Mouse (Mus musculus) layer of hippocampus, postnatal 36 days (tissue): Measurements from ENCODE around the gene Tmc2. TPM values are rescaled to one million over a fixed set of nuclear protein-coding genes. Genes with fewer than 3 reads are reported as not detected.
A peak's percentile ranks its signal among the peaks of the same experiment; 100 is the strongest.

ENCODE experiments used
- DNase-seq, 2 experiments: peaks; one replicate each; pipeline ENCODE4 v3.0.0; 2022
- total RNA-seq, 2 experiments: library from RNA; stranded (reverse); gene quantifications; 2 replicates each; pipeline ENCODE4 v1.2.3; 2021

Gene Tmc2
- not detected for total RNA-seq

DNA sequence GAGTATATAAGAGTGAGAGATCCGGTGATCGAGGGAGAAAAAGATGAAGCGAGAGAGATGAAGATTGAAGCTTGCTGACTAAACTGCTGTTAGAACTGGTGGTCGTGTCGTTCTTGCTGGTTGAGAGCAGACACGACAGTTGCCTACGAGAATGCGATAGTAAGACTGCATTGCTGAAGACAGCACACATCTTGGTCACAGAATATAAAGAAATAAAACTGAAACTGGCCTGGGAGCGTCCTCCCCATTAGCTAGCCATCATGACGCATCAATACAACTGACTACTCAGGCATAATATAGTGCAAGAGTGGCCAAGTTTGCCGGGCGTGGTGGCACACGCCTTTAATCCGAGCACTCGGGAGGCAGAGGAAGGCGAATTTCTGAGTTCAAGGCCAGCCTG is at the start of gene Tmc2:
Tmc2 (plus strand) TSS at position 301 of the 400 bp plus-strand sequence.
- no peak for DNase-seq

DNA sequence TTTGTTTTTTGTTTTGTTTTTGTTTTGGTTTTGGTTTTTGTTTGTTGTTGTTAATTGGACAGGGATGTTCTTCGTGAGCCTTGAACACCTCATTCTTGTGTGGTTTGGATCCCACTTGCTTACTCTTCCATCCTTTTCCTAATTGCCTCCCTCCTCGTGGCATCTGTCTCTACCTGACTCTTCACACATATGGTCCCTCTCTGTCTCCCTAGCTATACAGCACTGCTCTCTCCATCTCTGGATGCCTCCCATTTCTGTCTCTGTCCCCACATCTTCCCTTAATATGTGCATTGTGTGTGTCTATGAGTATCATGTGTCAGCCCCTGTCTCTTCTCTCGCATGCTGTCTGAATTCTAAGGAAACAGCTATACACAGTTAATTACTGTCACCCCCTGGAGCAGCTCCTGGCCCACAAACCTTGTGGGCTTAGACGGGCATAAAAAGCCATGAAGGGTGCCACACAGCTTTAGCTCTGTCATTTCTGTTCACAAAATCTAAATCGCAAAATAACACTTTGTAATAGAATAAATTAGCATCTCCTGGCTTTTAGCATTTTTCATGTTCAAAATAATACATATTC is 48.8 kb upstream of the Tmc2 start:
- DNase-seq: no peak

DNA sequence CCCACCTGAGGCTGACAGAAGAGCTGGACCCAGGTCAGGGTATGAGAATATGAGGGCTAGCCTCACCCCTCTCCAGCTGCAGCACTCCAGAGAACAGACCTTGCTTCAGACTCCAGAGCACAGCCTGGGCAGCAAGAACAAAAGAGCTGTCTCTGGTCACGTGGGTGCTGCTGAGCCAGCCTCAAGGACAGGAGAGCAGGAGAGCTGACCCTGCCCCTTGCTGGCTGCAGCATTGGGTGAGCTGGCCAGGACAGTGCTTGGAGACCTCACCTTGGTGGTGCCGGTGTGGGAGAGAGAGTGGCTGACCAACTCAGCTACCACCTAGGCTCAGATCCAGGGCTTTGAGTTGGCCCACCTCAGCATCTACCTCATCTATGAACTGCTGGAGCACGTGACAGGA is 39.8 kb upstream of the Tmc2 start:
- DNase-seq: no peak

DNA sequence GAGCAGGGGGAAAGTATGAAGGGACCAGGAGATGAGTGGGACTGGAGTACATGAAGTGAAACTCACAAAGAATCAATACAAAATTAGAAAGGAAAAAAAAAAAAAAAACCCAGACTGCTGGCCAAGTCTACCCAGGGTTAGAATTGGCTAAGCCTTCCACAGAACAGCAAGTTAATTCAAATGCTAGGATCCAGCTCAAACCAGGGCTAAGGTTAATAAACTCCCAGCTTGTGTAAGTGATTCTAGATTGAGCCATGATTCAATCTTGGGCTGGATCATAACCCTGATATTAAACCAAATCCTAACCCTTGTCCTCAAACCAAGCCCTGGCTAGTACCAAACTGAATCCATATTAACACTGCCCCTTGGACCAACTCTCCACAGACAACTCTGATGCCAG is 39.1 kb upstream of the Tmc2 start:
- no peak for DNase-seq

DNA sequence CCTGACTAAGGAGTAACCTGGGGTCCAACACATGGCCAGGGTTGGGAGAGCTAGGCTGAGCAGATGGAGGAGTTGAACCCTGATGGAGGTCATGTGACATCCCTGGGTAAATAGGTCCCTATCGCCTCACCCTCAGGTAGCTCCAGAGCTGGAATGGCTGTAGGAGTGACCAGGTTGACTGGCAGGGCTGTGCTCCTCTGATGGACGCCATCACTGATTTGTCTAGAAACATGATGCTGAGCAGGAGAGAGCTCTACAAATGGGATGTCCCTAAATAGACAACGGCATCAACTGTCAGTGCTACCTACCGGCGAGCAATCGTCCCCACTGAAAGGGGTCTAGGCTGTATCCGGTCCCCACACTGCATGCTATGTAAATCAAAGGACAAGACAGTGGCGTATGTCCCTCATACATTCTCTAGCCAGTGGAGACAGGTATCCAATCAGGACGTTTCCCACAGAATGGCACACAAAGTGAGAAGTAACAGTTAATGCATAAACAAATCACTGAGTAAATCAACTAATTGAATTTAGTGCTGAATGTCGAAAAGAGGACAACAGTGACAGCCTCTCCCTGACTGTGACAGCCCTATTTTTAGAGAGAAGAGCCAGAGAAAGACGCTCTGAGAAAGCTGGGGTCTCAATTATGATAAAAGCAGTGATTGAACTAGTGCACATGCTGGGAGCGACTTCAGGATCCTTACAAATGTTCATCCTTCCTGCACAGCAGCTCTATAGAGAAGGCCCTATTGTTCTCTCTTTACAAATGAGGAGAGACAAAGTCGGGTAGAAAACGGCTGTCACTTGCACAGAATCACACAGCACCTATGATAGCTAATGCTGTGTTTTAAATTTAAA is 37.5 kb upstream of the Tmc2 start:
- no peak for DNase-seq

DNA sequence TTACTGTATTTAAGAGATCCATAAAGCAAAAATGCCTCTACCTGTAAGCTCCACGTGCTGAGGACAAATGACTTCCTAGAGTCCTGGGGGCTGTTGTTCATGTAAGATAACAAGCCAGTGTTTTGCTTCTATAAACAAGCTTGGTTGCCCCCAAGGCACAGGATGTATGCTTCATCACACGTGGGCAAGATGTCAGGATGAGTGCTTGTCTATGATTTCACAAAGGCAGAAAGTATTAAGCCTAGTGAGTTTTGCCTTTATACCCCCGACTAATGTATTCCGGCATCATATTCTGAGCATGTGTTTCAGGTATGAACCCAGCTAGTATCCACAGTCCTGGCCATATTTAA is 36.9 kb upstream of the Tmc2 start:
- DNase-seq: no peak

DNA sequence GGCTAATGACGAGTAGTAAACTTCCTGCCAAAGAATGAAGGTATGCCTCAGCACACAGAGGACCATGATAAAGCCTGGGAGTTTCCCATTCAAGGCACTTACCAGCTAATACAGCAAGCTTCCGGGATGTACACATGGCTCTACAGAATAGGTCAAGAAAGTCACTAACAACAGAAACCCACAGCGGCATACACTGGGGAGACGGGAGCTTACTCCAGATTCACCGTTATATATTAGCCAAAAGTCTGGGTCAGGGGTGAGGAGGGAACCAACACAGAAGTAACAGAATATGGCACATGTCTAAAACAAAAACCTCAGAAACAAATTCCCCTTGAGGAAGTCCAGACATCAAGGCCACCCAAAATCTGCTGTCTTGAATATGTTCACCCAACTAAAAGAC is 32.3 kb upstream of the Tmc2 start:
- no peak for DNase-seq

DNA sequence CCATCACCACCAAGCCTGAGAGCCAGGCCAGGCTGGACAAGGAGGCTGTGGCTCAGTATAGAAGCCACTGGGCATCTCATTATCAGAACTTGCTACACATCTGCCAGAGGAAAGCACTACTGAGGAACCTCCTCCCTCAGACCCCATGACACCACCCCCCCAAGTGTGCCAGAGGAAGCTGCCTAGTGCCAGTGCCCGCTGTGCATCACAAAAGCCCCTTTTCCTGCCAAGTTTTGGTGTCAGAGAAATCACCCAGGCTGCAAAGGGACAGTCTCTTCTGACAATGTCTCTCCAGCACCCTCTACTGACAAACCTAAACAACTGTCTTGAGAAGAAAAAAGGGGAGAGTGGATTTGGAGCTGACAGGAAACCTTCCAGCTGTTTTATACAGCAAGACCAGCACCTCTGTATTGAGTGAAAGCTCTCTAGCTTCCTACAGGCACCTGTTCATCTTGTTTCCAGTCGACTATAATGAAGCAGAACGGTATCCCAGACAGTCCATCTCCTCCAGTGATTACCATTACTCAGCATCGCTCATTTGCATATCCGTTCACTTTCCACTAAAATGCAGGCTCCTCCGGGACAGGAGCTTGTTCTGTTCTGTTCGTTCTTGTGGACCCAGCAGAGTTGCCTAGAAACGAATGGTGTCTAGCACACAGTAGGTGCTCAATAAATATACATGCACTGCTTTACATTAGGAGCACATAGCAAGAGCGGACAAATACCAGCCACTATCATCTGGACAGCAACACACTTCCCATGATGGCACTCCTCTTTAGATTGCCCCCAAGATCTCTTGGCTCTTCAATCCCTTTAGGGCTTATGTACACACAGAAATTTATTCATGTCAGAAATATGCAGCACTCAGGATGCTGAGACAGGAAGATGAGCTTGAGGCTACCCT is 28.4 kb upstream of the Tmc2 start:
- DNase-seq: peak; percentile 41 to 64

DNA sequence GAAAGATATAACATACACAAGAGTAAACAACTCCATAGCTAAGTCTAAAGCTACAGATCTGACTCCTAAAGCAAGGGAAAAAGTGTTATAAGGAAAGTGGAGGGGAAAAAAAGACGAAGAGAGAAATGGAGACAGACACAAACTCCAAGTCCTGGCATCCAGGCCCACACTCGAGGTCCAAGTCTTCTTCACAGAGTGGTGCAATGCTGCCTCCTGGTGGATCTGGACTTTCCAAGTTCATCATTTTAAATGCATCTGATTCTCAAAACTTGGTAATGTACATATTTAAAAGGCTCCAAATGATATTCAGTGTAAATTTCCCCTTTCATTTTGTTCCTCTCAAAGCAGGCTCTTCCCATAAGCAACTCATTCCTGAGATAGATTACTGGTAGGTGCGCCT is 27.1 kb upstream of the Tmc2 start:
- peak; percentile 32 to 45 for DNase-seq

DNA sequence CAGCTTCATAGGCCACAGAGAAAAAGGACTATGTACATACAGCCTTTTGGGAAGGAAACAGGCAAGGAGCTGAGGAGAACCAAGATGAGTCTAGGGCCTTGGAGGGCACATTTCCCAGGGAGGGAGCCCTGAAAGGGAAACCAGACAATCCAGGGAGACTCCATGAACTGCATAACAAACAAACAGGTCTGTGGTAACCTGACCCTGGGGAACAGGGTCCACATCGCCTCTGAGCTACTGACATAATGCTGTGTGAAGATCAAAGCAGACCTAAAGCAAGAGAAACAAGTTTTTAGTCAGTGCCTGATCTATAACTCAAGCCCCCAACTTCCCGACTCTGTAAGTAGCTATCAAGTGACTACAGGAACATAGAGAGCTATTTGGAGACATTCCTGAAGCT is 23.3 kb upstream of the Tmc2 start:
- no peak for DNase-seq

DNA sequence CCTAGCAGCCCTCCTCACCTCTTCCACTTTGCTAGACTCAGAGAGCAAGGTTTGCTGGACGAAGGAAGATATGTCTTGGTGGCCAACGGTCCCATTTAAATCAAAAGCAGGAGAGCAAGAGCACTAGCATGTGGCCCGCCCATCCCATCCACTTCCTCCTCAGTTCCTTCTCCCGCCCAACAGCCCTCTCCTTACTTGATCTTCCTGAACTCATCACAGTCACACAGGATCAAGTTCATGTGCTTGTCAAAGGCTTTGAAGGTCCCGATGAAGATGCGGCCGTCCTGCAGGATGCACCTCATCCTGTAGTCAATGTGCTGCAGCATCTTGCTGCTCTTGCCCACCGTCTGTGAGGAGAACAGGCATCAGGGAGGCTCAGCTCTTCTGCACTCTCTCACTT is 18.2 kb upstream of the Tmc2 start:
- no peak for DNase-seq

DNA sequence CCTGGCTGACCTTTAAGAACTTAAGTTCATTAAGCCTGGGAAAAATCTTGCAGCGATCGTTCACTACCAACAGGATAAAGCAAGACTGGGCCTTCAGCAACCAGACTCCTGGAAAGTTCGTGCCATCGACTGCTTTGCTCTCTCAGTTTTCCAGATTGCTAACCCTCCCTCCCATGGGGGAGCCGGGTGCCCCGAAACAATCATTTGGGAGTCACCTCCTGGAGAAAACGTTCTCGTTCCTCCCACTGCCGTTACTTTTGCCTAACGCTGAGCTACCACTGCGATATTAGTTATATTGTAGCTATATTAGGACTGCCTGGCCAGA is 16.7 kb upstream of the Tmc2 start:
- DNase-seq: peak; percentile 14 to 21

DNA sequence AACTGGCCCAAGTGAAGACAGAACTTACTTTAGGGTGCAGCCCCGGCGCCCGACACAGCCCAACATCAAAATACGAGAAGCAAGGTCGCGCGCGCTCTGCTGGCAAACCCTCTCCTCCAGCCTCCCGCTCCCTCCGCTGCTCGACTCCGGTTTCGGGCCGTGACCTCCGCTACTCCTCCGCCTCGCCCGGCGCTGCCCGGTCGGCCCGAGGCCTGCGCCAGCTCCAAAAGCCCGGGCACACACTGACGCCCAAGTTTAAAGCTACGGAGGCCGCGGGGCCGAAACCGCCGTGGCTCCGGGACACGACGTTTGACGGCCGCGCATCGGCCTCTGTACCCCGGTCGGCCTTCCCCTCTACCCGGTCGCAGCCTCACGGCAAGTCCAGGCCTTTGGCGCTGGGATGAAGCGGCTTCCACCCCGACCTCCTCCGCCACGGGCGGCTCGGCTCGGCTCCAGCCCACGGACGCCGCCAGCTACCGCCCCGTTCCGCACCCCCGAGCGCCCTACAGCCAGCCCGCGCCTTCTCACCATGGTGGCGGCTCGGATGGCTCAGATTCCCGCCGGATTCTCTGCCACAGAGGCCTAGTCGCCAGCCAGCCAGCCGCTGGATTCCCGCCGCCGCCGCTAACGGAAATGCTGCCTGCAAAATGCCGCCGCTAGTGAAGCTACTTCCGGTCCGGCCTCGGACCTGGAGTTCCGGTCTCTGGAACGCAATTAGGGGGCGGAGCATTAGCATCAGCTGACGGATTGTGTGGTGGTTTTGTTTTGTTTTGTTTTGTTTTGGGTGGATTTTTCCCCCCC is 16.1 kb upstream of the Tmc2 start, which contains the start of gene Snrpb:
Snrpb (minus strand) TSS at position 698 of the 801 bp plus-strand sequence.
- peak; percentile 90 for DNase-seq

DNA sequence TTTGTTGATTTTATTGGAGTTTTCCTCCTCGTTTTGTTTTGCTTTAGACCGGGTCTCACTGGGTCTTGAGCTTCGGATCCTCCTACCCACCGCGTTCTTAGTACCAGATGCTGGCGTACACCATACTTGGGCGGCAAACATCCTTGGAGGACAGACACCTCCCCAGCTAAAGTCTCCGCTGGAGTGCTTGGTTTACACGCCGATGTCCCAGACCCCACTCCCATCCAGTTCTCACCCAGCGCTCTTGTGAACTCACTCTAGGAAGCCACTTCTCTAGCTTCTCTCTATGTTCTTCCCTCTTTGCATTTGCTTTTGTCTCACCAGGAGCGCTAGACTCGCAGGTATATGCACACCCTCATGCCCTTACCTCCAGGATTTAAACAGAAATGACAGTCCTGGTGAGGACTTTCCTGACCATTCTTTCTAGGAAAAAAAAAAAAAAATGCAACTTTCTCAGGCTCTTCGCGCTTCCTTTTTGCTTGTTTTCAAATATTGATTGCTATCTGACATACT is 15.4 kb upstream of the Tmc2 start:
- DNase-seq: no peak

DNA sequence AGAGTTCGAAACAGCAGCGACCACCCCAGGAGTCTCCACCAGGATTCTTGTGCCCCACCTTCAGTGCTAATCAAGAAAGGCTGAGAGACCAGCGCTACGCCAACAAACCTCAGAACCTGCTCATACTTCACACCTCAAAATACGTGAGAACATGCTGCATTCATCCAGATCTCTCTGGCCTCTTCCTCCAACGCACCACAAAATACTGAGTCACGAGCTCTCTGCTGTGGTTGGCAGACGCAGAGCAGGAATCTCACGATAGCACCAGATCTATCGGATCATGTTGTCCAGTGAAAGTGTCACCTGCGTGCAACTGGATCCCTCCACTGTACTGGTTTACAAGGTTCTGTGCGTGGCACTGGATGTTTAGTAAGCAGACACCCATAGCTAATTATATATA is 6.6 kb upstream of the Tmc2 start:
- DNase-seq: no peak

DNA sequence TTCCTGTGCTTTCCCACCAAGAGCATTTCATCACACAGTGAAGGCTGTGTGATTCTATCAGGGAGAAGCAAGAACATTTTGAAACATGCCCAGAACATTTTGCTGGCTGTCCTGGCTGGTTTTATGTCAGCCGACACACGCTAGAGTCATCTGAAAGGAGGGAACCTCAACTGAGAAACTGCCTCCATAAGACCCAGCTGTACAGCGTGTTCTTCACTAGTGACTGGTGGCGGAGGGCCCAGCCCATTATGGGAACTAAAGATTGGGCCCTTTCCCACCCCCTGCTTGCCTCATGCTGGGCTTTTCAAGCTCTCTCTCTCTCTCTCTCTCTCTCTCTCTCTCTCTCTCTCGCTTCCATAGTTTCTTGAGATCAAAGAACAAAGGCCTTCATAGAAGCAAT is 6.0 kb downstream of the Tmc2 start:
- DNase-seq: no peak

DNA sequence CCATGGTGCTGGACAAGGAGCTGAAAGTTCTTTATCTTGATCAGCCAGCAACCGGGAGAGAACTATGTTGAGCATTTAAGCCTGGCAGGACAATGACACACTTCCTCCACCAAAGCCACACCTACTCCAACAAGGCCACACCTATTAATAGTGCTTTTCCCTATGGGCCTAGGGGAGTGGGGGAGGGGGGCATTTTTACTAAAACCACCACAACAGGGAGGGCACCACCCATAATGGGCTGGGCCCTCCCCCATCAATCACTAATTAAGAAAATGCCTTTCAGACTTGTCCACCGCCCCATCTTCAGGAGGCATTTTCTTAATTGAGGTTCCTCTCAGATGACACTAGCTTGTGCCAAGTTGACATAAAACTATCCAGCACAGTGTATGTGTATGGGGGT is 12.4 kb downstream of the Tmc2 start:
- no peak for DNase-seq

DNA sequence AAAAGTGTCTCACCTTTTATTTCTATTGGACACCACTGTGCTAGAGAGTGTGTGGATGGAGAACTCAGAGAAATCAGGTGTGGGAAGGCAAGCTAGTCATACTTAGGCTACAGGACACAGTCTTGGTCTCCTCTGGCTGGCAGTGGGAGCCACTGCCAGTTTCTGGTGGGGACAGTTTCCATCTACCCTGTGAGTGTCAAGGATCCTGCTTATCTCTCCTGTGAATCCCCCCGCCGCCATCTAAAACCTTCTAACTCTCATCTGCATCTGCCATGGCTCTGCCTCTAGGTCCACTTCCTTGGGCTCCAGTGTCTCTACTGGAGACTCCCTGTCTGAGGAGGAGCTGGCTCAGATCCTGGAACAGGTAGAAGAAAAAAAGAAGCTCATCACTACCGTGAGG is 13.0 kb downstream of the Tmc2 start:
- DNase-seq: no peak

DNA sequence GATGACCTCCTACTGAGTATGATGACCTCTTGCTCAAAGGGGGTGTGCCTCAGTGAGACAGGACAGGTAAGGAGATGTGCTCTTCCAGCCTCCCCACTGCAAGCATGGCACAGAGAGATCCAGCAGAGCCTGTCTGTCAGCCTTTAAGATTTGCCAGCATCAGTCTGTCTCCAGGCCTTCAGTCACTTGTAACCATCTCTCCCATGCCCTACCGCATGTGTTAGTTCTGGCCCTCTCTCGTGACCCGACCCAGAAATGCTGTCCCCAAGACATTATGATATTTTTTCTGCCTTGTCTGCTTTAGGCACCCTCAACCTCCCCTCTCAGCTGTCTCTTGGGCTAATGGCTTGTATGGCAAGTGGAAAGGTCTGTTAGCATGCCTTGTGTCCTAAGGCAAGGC is 14.6 kb downstream of the Tmc2 start:
- DNase-seq: no peak

DNA sequence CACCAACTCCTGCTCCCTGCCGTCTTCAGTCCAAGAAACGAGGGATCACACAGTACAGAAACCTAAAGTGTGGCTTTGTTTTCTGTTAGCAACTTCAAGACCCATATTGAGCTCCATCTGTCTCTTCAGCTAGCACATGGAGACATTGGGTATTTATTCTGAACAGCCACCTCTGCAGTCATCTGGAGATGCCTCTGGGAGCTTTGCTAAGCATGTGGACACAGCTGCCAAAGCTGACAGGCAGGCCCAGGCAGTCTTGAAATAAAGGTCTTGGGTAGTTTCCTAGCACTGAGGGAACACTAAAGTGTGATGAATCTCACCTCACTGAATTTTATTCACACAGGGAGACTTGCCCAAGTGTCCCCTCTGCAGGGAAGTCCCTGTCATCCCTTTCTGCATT is 16.6 kb downstream of the Tmc2 start:
- peak in 1 of 2 experiments; percentile 17 for DNase-seq

DNA sequence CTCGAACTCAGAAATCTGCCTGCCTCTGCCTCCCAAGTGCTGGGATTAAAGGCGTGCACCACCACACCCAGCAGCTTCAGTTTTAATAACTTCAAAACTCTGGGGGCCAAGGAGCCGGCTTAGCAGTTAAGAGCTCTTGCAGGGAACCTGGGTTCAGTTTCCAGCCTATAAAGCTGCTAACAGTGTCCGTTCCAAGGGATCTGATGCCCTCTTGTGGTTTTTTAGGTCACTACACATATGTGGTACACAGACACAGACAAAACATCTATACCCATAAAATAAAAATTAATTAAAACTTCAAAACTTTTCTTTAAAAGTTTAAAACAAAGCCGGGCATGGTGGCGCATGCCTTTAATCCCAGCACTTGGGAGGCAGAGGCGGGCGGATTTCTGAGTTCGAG is 51.9 kb downstream of the Tmc2 start:
- DNase-seq: peak in 1 of 2 experiments; percentile 23

DNA sequence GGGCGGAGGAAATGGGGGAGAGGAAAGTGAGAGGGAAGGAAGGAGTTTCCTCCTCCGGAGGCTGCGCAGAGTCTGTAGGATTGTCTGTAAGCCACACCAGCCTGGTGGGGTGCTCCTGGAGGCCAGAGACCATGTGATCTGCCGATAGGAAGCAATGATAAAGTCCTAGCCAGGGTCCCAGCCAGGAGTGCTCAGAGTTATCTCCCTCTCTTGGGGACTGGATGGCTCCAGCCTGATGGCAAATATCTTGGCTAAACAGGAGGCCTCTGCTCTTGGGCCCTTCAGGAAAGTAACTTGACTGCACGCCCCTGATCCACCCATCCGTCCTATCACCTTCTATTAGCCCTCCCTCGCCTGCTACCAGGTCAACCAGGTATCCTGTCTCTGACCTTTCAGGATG is 53.2 kb downstream of the Tmc2 start:
- no peak for DNase-seq
